Mouse (Mus musculus): Measurements from ENCODE around the gene BC051142. TPM values are rescaled to one million over a fixed set of nuclear protein-coding genes. Genes with fewer than 3 reads are reported as not detected.

The BC051142 gene
- 1 to 10 TPM; 1.7 to 8.6 (median 5.6) TPM for total RNA-seq (2022)

DNA sequence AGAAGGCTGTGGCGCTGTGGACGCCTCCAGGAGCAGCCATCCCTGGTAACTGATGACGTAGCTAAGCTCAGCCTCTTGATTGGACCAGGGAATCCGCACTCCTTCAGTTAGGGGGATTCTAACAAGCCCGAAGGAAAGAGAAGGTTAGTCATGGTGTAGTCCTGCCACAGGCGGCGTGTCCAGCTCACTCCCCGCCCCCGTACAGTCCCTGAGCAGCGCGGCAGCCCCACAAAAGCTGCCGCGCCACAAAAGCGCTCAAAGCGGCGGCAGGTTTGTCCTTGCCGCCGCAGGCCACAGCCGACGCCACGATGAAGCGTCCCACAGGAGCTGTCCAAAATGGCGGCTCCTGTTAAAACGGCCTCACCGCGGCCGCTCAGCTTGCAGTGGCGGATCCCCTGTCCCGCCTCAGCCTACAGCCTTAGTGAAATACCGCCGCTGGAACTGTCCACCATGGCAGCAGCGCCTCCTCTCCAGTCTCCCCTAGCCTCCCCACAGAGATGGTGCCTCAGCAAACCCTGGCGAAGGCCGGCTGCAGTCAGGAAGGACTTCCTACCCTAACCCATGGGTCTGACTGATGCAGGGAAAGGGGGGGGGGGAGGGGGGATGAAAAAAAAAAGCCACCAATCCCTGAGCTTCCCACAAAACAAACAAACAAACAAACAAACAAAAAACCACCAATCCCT lies at the start of gene BC051142:
Gene BC051142, plus strand, starts transcription at position 110 of the 683 bp plus-strand sequence.
- peak; percentile 82 for DNase-seq

DNA sequence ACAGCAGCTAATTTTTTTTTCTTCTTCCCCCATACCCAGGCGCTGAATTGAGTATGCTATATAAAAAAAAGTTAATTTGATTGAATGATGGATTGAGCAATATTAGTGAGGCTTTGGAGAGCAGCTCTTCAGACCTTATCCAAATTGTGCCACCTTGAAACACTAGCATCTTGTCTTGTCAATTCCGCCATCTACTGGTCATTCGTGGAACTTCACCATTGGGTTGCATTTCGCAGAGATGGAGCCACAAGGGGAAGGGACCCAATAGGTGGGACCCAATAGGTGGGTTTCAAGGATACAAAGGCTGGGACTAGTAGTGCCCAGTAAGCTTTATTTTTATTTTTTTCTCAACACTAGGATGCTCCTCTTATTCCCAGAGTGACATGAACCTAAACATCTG lies 49.2 kb upstream of the BC051142 start:
- peak; percentile 30 for DNase-seq

DNA sequence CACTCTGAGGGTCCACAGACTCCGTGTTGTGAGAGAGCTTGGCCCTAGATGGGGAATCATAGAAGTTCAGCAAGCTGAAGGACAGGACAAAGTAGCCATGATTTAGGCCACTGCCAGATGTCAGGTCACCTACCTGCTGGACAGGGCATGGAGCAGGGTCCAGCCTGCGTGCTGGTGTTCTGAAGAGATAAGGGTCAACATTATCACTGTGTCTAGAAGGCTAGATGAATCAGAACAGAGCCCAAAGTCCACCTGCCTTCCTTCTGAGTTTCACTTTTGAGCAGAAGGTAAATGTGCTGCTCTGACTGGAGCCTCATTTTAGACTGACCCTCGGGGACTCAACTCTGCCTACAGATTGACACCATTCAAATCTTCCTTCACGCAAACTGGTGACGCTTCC lies 44.1 kb upstream of the BC051142 start, which contains the start of gene Btnl2:
Gene Btnl2, plus strand, starts transcription at position 284 of the 400 bp plus-strand sequence.
- DNase-seq: no peak

DNA sequence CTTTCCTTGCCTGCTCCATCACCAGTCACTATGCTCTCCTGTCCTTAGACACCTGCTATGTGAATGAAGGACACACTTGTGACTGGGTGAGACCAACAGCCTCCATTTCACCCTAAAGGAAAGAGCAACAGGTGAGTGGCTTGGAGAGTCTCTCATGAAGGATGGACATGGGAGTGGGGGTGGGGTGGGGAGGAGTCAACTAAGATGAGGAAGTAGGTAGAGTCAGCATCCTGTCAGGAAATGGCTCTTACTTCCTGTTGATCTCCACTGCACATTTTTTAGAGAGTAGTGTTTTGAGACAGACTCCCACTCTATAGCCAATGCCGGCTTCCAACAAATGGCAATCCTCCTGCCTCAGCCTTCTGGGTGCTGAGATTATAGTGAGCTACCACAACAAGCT lies 43.7 kb upstream of the BC051142 start:
- DNase-seq: no peak

DNA sequence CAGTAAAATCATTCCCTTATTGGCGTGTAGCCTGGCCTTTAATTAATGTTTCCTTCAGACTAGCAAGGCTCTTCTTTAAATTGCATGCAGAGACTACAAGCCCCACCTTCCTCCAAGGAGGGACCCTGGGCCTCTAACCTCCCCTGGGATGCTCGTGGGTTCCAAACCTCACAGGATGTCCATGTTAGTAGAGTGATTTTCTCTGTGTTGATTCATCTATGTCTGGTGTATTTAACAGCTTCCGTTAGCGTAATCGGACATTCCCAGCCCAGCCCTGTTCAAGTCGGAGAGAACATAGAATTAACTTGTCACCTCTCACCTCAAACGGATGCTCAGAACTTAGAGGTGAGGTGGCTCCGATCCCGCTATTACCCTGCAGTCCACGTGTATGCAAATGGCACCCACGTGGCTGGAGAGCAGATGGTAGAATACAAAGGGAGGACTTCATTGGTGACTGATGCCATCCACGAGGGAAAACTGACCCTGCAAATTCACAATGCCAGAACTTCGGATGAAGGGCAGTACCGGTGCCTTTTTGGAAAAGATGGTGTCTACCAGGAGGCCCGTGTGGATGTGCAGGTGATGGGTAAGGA lies 35.6 kb upstream of the BC051142 start:
- no peak for DNase-seq

DNA sequence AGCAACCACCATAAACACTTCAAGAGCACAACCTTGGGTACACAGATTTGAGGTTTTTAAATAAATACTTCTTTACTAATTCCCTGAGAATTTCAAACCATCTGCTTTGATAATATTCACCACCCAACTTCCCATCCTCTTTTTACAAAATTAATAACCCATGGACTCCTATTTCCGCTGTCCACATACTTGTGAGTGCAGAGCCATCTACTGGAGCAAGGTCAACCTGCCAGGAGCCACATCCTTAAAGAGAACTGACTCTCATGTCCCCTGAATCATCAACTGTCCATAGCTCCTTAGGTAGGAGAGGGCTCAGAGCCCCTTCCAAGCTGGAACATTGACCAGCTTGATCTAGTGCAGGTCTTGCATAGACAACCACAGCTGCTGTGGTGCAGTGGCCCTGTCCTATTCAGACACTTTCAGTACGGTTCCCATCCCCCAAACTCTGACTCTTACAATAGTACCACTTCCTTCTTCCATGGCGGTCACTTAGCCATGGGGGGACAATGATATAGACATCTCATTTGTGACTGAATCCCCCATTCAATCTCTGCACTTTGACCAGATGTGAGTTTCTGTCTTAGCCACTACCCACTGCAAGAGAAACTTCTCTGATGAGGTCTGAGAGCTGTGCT lies 34.8 kb upstream of the BC051142 start:
- no peak for DNase-seq

DNA sequence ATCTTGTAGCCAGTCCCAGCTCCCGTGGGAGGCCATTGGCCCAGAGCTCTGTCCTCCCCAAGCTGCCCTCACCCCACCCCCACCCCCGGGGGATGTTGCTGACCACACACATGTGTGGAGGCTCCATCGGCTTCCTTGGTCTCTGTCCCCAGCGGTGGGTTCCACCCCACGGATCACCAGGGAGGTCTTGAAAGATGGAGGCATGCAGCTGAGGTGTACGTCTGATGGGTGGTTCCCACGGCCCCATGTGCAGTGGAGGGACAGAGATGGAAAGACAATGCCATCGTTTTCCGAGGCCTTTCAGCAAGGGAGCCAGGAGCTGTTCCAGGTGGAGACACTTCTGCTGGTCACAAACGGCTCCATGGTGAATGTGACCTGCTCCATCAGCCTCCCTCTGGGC lies 33.6 kb upstream of the BC051142 start:
- no peak for DNase-seq

DNA sequence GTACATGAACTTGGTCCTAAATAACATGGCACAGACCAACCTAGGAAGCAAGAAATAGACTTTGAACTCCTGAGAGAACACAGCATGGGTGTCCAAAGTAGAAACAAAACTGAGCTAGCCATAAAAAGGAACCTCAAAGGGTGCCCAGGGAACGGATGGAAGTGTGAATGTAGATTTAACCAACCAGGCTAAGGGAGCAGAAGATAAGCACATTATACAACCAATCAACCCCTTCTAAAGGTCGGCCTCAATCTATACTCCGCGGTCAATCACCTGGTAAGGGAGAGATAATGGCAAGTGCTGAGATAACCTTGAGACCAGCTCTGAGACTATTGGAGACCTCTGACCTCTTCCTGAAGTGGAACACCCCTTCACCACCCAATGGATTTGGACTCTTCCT lies 28.1 kb upstream of the BC051142 start:
- DNase-seq: no peak

DNA sequence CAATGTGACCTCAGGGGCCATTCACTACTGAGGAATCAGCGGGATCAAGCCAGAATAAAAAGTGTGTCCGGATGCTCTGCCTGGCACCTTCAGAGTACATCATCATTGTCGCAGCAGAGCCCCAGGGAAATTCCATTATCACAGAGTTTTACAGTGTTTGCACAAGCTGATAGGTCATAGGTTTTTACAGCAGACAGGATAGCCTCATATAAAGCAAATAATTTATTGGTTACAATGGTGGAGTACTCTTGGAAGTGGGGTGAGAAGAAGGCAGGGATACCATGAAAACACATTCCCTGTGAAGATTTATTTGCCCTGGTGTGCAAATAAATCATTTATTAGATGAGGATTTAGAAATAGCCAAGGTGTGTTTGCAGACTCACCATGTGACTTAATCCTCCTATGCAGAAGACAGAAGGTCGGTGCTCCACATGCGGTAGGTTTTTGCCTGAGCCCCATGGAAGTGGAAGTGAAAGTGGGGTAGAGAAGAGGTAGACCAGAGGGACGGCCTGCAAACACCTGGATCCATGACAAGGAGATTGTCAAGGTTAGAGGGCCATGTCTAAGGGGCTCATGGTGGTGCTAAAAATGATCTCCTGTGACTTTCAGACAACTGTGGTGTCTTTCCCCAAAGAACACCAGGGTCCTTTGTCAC lies 25.4 kb upstream of the BC051142 start:
- no peak for DNase-seq

DNA sequence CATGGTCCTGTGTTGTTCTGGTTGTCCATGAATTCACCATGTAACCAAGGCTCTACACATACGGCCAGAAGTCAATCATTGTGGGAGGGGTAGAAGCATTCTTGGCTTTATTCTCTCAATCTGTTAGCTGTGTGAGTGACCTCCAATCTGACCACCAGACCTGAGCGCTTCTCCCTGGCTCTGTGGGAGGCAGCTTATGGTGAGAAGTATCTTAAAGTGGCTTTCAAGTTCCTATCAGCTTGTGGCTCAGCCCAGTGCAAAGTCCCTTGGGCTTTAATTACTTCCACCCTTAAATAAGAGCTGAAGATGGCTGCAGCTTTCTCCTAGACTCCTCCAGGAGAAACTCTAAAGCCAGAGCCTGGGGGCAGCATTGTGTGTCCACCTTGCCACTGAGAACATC lies 21.8 kb upstream of the BC051142 start, which contains the start of gene Btnl1:
Gene Btnl1, plus strand, starts transcription at position 286 of the 400 bp plus-strand sequence.
- no peak for DNase-seq

DNA sequence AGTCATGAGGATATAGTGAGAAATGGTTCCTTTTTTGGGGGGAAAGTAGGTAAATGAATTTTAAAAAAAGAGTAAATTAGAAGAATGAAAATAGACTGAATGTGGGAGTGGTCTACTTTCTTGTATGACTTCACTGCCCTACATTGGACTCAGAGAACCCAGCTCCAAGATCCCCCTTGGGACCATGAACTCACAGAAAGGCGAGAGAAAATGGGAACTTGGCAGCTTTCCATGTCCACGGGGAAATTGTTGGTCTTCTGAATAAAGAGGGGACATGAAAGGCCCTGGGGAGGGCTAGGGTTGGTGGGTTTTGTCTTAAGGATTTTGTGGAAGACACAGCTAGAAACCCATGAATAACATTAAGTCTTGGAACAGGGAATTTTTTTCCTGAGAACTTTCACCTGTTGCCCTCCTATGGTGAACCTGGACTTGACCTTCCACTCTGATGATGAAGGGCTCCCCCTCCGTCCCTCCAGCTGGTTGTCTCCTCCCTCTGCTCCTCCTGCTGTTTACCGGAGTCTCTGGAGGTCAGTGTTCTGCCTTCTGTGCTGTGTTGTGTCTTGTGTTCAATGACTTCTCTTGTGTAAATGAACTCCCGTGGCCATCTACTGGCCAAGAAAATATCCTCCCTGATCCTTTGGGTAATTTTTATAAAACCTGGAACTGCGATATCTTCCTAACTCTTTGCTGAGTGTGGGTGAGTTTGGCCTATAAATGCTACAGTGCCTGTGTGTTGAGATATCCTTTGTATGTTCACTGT lies 21.0 kb upstream of the BC051142 start:
- no peak for DNase-seq

DNA sequence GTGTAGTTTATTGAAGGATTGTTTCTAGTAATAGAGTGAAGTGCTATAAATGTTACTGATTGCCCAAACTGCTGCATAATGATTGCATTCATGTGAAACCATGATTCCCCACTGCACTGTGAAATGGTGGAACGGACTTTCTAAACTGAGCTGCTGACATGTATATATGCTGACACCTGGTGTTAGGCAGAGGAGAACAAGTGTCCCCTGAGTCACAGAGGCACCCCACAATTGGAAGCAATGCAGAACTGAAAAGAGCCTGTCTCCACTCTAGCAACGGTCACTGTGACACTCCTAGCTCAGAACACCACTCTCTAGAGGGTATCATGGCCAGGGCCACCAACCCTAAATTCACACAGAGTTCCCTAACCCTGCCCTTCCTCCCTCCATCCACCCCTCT lies 19.9 kb upstream of the BC051142 start:
- DNase-seq: no peak

DNA sequence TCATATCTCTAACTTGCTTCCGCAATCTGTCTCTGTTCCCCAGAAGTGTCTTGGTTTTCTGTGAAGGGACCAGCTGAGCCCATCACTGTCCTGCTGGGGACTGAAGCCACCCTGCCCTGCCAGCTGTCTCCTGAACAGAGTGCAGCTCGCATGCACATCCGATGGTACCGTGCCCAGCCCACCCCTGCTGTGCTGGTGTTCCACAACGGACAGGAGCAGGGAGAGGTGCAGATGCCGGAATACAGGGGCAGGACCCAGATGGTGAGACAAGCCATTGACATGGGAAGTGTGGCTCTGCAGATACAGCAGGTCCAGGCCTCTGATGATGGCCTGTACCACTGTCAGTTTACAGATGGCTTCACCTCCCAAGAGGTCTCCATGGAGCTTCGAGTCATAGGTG lies 19.2 kb upstream of the BC051142 start:
- DNase-seq: no peak

DNA sequence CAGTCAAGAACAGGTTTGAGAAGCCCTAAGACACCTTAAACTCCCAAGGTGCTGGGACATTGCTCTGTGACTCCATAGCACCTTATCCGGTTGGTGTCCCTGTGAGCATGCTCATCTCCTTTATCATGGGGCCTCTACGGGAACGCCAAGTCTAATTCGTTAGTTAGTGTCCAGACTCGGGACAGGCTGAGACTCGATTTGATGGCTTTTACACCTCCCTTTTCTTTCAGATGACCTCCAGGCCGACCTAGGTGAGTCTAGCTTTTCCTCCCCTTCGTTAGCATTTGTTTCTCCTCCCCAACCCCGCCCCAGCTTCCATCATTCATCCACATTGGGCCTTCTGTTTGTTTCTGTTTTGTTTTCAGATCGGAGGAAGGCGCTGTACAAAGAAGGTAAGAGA lies 16.7 kb upstream of the BC051142 start:
- no peak for DNase-seq

DNA sequence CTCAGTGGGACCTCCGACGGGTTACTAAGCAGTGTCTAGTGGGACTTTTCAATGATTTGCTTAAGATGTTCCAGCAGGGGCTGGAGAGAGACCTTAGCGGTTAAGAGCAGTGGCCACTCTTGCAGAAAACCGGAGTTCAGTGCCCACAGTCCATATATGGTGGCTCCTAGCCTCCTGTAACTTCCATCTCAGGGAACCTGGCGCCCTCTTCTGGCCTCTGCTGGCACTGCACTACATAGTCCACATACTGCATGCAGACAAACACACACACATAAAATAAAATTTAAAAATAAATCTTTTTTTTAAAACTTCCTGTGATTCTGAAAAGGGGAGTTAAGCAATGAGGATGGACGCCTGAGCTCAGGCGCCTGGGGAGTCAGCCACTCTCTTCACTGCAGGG lies 15.4 kb upstream of the BC051142 start:
- no peak for DNase-seq

DNA sequence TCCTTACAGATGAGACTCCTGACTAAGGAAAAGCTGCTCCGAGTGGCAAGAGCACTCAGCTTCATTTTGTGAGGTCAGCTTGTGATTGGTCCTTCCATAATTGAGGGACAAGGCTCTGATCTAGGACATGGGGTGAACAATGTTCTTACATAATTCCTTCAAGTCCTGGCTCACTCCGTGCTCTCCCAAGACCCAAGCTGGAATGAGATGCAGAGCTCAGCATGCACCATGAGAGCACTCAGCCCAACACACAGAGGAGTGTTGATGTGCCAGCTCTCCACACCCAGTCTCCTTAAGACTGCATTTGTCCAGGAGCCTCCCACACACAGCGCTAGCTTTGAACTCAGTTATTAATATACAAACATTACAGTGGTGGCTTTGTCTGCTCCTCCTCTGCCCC lies 13.9 kb upstream of the BC051142 start:
- no peak for DNase-seq

DNA sequence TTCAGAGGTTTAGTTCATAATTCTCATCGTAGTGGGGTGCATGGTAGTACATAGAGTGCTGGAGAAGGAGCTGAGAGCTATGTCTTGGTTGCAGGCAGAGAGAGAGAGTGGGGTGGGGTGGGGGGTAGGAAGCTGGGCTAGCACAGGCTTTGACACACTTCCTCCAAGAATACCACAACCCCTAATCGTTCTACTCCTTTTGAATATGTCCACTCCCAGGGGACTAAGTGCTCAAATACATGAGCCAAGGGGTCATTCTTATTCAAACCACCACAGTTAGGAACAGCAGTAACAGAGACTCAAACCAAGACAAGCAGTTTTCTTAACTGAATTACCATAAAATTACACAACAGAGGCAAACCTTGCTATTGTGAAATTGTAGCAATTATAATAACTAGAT lies 12.0 kb upstream of the BC051142 start:
- DNase-seq: no peak

DNA sequence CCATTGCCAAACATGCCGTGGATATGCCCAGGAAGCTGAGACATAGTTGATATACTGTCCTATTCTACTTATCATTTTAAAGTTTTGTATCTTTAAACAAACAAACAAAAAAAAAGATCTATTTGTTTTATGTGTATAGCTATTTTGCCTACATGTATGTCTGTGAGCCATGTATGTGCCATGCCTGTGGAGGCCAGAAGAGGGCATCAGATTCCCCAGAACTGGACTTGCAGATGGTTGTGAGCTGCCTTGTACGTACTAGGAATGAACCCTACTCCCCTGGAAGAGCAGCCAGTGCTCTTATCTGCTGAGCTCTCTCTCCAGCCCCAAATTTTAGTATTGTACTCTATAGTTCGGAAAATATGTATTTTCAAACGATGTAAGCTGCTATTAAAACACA lies 10.1 kb upstream of the BC051142 start:
- DNase-seq: peak; percentile 18

DNA sequence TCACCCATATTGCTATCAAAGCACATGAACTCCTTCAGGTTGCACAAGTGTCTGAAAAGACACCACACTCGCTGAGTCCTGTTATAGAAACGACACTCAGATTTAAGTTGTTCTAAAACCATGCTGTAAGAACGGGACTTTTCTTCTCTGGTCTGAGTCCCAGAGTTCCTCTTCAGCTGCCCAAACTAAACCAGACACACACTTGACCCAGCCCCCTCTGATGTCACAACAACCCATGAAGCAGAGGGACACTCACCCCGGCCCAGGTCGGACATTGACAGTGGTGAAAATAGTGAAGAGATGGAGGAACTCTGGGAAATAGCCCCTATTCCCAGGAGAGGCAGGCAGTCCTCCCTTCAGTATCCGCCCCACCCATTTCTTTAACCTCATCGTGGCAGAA lies 7.1 kb upstream of the BC051142 start:
- DNase-seq: no peak

DNA sequence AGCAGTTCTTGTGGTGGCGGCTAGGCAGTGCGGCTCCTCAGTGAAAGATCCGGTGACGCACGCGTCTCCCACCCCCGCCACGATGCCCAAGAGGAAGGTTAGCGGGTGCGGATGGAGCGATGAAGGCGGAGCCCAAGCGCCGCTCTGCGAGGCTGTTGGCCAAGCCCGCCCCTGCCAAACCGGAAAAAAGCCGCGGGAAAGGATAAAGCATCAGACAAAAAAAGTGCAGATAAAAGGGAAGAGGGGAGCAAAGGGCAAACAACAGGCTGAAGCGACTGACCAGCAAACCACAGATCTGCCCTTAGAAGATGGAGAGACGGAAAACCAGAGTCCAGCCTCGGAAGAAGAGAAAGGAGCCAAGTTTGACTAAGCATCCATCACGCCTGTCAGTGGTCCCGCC lies 6.3 kb upstream of the BC051142 start:
- peak; percentile 24 for DNase-seq

DNA sequence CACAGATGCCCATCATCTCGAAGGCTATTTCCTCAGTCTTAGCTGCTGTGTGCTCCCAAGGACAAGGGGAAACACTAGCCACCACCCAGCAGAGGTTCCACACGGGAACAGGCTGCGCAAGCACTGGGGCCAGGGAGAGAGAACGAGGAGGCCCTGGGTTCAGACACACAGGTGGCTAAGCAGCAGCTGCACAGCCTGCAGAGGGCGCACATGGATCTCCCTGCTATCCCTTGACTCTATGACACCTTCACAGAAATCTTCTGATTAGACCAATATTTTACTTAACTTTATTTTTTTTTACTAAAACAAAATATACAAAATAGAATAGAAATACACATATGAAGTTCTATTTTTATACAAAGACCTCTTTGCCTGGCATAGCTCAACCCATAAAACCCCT lies 1.3 kb upstream of the BC051142 start:
- no peak for DNase-seq

DNA sequence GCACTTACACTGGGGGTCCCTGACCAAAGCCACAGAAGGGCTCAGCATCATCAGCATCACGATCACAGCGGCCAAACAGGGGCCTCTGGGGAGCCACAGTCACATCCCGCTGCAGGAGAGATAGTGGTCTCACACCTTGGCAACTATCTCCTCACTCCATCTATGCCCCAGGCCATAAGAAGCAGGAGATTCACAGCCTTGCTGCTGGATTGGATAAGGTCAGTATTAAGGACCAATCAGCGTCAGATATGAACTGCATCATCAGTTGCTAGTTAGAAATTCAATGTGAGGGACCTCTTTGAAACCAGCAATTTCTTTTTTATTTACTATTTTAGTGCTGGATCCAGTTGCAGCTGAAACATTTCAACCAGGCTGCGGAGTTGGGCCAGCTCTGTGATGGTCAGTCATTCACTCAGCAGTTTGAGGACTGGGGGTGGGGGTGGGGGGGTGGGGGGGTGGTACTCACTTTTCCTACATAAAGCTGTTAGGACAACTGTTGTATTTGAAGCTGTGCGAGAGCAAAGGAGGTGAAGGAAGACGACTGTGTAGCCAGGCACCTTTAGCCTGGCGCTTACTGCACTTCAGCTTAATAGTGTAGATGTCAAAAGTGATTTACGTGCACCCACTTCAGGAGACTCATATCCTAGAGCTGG lies 436 bp upstream of the BC051142 start:
- peak; percentile 25 for DNase-seq
